Mouse (Mus musculus) spleen, adult 18-20 months (tissue): ENCODE measurements around the gene Gm2244.
A peak's percentile ranks its signal among the peaks of the same experiment; 100 is the strongest.
"Not testable (repeated sequence)": the region's sequence is repeated elsewhere in the genome, so short reads cannot be mapped to it uniquely, and the experiment has no call there.

Experiments used
- DNase-seq, 2 experiments: peaks; one replicate each; pipeline ENCODE4 v3.0.0; 2022; ENCODE audit warnings: mixed read lengths in 2 of 2

Gene Gm2244

GRCm38 (mm10) chr14:19549863-19550262, at the start of gene Gm2244:
TSS of gene Gm2244 (minus strand) at chr14:19549963.
- DNase-seq = not testable (repeated sequence)

GRCm38 (mm10) chr14:19584804-19585667, 35.3 kb upstream of the Gm2244 start, which contains the start of gene Gm2237:
TSS of gene Gm2237 (minus strand) at chr14:19585135.
- DNase-seq = peak; percentile 8 to 13
